Mouse (Mus musculus) intestine, embryonic 15.5 days (tissue): ENCODE data around the gene Hadha. TPM values are rescaled to one million over a fixed set of nuclear protein-coding genes. Genes with fewer than 3 reads are reported as not detected.

ENCODE experiments used
- ATAC-seq: fragments of 200-750 bp; cut with Nextera tagmentation; 2 replicates; pipeline ENCODE4 v1.8.0; 2017; ENCODE audit warnings: moderate TSS enrichment, moderate library complexity
- H3K27ac ChIP-seq: fragments of 300-500 bp; sonication (generic); 2 replicates; pipeline ENCODE4 v1.5.1; 2015; ENCODE audit warnings: mild to moderate bottlenecking, inconsistent platforms
- H3K27me3 ChIP-seq: fragments of 300-500 bp; sonication (generic); replicated peaks from 2 replicates; pipeline ENCODE4 v1.6.1; 2015; ENCODE audit warnings: inconsistent platforms
- H3K36me3 ChIP-seq: fragments of 300-500 bp; sonication (generic); 2 replicates; pipeline ENCODE4 v1.6.1; 2015; ENCODE audit warnings: inconsistent platforms
- H3K4me1 ChIP-seq: fragments of 300-500 bp; sonication (generic); replicated peaks from 2 replicates; pipeline ENCODE4 v1.6.1; 2015; ENCODE audit warnings: inconsistent platforms
- H3K4me2 ChIP-seq: fragments of 300-500 bp; sonication (generic); replicated peaks from 2 replicates; pipeline ENCODE4 v1.6.1; 2015; ENCODE audit warnings: mild to moderate bottlenecking, inconsistent platforms
- H3K4me3 ChIP-seq: fragments of 300-500 bp; sonication (generic); replicated peaks from 2 replicates; pipeline ENCODE4 v1.5.1; 2015; ENCODE audit warnings: inconsistent platforms
- H3K9ac ChIP-seq: fragments of 300-500 bp; sonication (generic); 2 replicates; pipeline ENCODE4 v1.6.1; 2015; ENCODE audit warnings: inconsistent platforms
- H3K9me3 ChIP-seq: fragments of 300-500 bp; sonication (generic); 2 replicates; pipeline ENCODE4 v1.6.1; 2016; ENCODE audit warnings: inconsistent platforms
- WGBS: fragments of 180-500 bp; shearing (Covaris S2); methylation state at CpG from one replicate; pipeline ENCODE4 v1.1.7; 2015; 5-methylcytosine and 5-hydroxymethylcytosine counted together
- polyA plus RNA-seq: library from polyadenylated mRNA; unstranded; fragments of >200 nt; fragmentation: Nextera tagmentation; extraction: Ambion mirVana; gene quantifications from 2 replicates; pipeline ENCODE4 v1.2.1, GENCODE M21; 2015

Hadha gene
- polyA plus RNA-seq, 1 experiment from 2014 or later: 193 TPM

- H3K9me3 ChIP-seq: no peaks in the 10 kb centered on the region
- H3K27me3 ChIP-seq: no peaks in the 10 kb centered on the region
- 0 out of 2 replicates have a peak, but pooled peaks cover 2% of the 10 kb centered on the region for H3K4me1 ChIP-seq
- no peak for ATAC-seq
- H3K4me2 ChIP-seq: no peak overlapping the region
- H3K9ac ChIP-seq: no peak overlapping the region
- peaks cover 21% of the 10 kb centered on the region for H3K36me3 ChIP-seq
- H3K4me3 ChIP-seq: no peak overlapping the region
- 84% methylated on average over 5 of the region's 5 CpGs for WGBS
- H3K27ac ChIP-seq: no peak overlapping the region
These were observed 6.6 kb downstream of the Hadha start for GRCm38 (mm10) chr5:30148133-30148920.

GRCm38 (mm10) chr5:30146526-30146925 lies 8.4 kb downstream of the Hadha start:
- no peak overlapping the region for H3K4me3 ChIP-seq
- no peaks in the 10 kb centered on the region for H3K27me3 ChIP-seq
- H3K36me3 ChIP-seq: peaks cover 25% of the 10 kb centered on the region
- no peaks in the 10 kb centered on the region for H3K9me3 ChIP-seq
- no peak for ATAC-seq
- H3K9ac ChIP-seq: no peak overlapping the region
- H3K27ac ChIP-seq: no peak overlapping the region
- WGBS: 83% methylated on average over 6 of the region's 6 CpGs
- no peaks in the 10 kb centered on the region for H3K4me1 ChIP-seq
- no peak overlapping the region for H3K4me2 ChIP-seq

- 87% methylated on average over 4 of the region's 4 CpGs for WGBS
- Histone ChIP-seq H3K36me3 (peaks cover 41% of the 10 kb centered on the region), H3K4me3 (no peak overlapping the region), H3K4me2 (no peak overlapping the region), H3K9ac (no peak overlapping the region), H3K9me3 (no peaks in the 10 kb centered on the region), H3K27me3 (no peaks in the 10 kb centered on the region), H3K27ac (no peak overlapping the region), H3K4me1 (no peaks in the 10 kb centered on the region)
- ATAC-seq: no peak
These were observed 16.8 kb downstream of the Hadha start for GRCm38 (mm10) chr5:30138193-30138592.

- no peak for ATAC-seq
- H3K36me3 ChIP-seq: peaks cover 41% of the 10 kb centered on the region
- 88% methylated on average over 9 of the region's 9 CpGs for WGBS
These were observed 17.7 kb downstream of the Hadha start for GRCm38 (mm10) chr5:30137271-30137670.

GRCm38 (mm10) chr5:30135711-30136231 lies 19.2 kb downstream of the Hadha start:
- H3K9ac ChIP-seq: no peak overlapping the region
- H3K27ac ChIP-seq: no peak overlapping the region
- H3K4me1 ChIP-seq: no peaks in the 10 kb centered on the region
- WGBS: 92% methylated on average over 11 of the region's 11 CpGs
- peaks cover 42% of the 10 kb centered on the region for H3K36me3 ChIP-seq
- no peaks in the 10 kb centered on the region for H3K9me3 ChIP-seq
- H3K4me2 ChIP-seq: no peak overlapping the region
- no peaks in the 10 kb centered on the region for H3K27me3 ChIP-seq
- ATAC-seq: no peak
- no peak overlapping the region for H3K4me3 ChIP-seq

More at GRCm38 (mm10) chr5:30137271-30137670, 17.7 kb downstream of the Hadha start:
- no peaks in the 10 kb centered on the region for H3K4me1 ChIP-seq
- no peak overlapping the region for H3K27ac ChIP-seq
- no peak overlapping the region for H3K4me2 ChIP-seq
- no peak overlapping the region for H3K9ac ChIP-seq
- H3K9me3 ChIP-seq: no peaks in the 10 kb centered on the region
- H3K4me3 ChIP-seq: no peak overlapping the region
- no peaks in the 10 kb centered on the region for H3K27me3 ChIP-seq

- H3K9ac ChIP-seq: no peak overlapping the region
- ATAC-seq: no peak
- no peak overlapping the region for H3K4me3 ChIP-seq
- H3K4me1 ChIP-seq: no peaks in the 10 kb centered on the region
- peaks cover 43% of the 10 kb centered on the region for H3K36me3 ChIP-seq
- H3K9me3 ChIP-seq: no peaks in the 10 kb centered on the region
- H3K27me3 ChIP-seq: no peaks in the 10 kb centered on the region
- 92% methylated on average over 2 of the region's 2 CpGs for WGBS
- H3K27ac ChIP-seq: no peak overlapping the region
- H3K4me2 ChIP-seq: no peak overlapping the region
These were observed 22.8 kb downstream of the Hadha start for GRCm38 (mm10) chr5:30132173-30132572.

GRCm38 (mm10) chr5:30131246-30131645 lies 23.7 kb downstream of the Hadha start:
- Histone ChIP-seq H3K36me3 (peaks cover 48% of the 10 kb centered on the region), H3K9ac (no peak overlapping the region), H3K9me3 (no peaks in the 10 kb centered on the region), H3K27ac (no peak overlapping the region), H3K4me3 (no peak overlapping the region), H3K4me1 (no peaks in the 10 kb centered on the region), H3K27me3 (no peaks in the 10 kb centered on the region), H3K4me2 (no peak overlapping the region)
- 87% methylated on average over 4 of the region's 4 CpGs for WGBS
- ATAC-seq: no peak

- WGBS: 90% methylated on average over 6 of the region's 6 CpGs
- Histone ChIP-seq H3K27ac (no peak overlapping the region), H3K27me3 (no peaks in the 10 kb centered on the region), H3K9me3 (no peaks in the 10 kb centered on the region), H3K4me3 (no peak overlapping the region), H3K4me2 (no peak overlapping the region), H3K36me3 (peaks cover 42% of the 10 kb centered on the region), H3K9ac (no peak overlapping the region), H3K4me1 (no peaks in the 10 kb centered on the region)
- ATAC-seq: no peak
These were observed 26.3 kb downstream of the Hadha start for GRCm38 (mm10) chr5:30128680-30129079.

GRCm38 (mm10) chr5:30127921-30128597 lies 26.9 kb downstream of the Hadha start:
- ATAC-seq: no peak
- Histone ChIP-seq H3K36me3 (peaks cover 48% of the 10 kb centered on the region), H3K9me3 (no peaks in the 10 kb centered on the region), H3K9ac (no peak overlapping the region), H3K27ac (no peak overlapping the region), H3K4me1 (no peaks in the 10 kb centered on the region), H3K27me3 (no peaks in the 10 kb centered on the region), H3K4me2 (no peak overlapping the region), H3K4me3 (no peak overlapping the region)
- WGBS: 90% methylated on average over 13 of the region's 13 CpGs

- H3K9ac ChIP-seq: no peak overlapping the region
- H3K36me3 ChIP-seq: peaks cover 59% of the 10 kb centered on the region
- no peaks in the 10 kb centered on the region for H3K9me3 ChIP-seq
- no peaks in the 10 kb centered on the region for H3K4me1 ChIP-seq
- no peak overlapping the region for H3K27ac ChIP-seq
- no peak for ATAC-seq
- no peaks in the 10 kb centered on the region for H3K27me3 ChIP-seq
- H3K4me3 ChIP-seq: no peak overlapping the region
- WGBS: 90% methylated on average over 7 of the region's 7 CpGs
- no peak overlapping the region for H3K4me2 ChIP-seq
These were observed 28.2 kb downstream of the Hadha start for GRCm38 (mm10) chr5:30126756-30127155.

GRCm38 (mm10) chr5:30125587-30125986 lies 29.4 kb downstream of the Hadha start:
- Histone ChIP-seq H3K36me3 (peaks cover 62% of the 10 kb centered on the region), H3K9me3 (no peaks in the 10 kb centered on the region), H3K27ac (no peak overlapping the region), H3K4me2 (no peak overlapping the region), H3K27me3 (no peaks in the 10 kb centered on the region), H3K4me3 (no peak overlapping the region), H3K4me1 (no peaks in the 10 kb centered on the region), H3K9ac (no peak overlapping the region)
- 0 out of 2 replicates have a peak, but pooled peaks have one; percentile 68 for ATAC-seq
- WGBS: 41% methylated on average over 5 of the region's 5 CpGs

GRCm38 (mm10) chr5:30122481-30122880 lies 32.5 kb downstream of the Hadha start:
- Histone ChIP-seq H3K4me2 (no peak overlapping the region), H3K27ac (no peak overlapping the region), H3K4me1 (no peaks in the 10 kb centered on the region), H3K36me3 (peaks cover 68% of the 10 kb centered on the region), H3K4me3 (no peak overlapping the region), H3K27me3 (no peaks in the 10 kb centered on the region), H3K9ac (no peak overlapping the region), H3K9me3 (no peaks in the 10 kb centered on the region)
- ATAC-seq: no peak
- 90% methylated on average over 6 of the region's 6 CpGs for WGBS
